ENCODE assay signal across 19 mouse cellular contexts in genomic region chr8:116429649-116430048, GRCm38 (mm10).
DNase-seq lines count a peak whose midpoint lies in the region; ATAC-seq lines count a peak whose summit lies in the region.
"Had no signal": no experiment of that assay in that cellular context is flagged by ENCODE, and none has a peak within 500 bp of the region (broad histone marks: within the 10 kb centered on the region; RNA-seq: fewer than 3 reads in every experiment).

No protein-coding gene starts in this region.

- DNase-seq in frontal cortex, postnatal 10 days (ENCODE audit: low spot score in 2 of 2): no peak
- DNase-seq in kidney, postnatal 25 days: no peak
- DNase-seq in urinary bladder, postnatal 14 days (ENCODE audit: low spot score): peak; percentile 5
- DNase-seq in urinary bladder, postnatal 4 days (ENCODE audit: low spot score in 2 of 2): no peak
- no peak for DNase-seq in cerebellum, postnatal 14 days
- DNase-seq: cerebellum, adult 18-20 months; cerebellum, postnatal 36 days; kidney, adult 18-20 months; right cerebral cortex, postnatal 25 days had no signal

- H3K36me3 ChIP-seq in kidney, embryonic 15.5 days: no peaks in the 10 kb centered on the region
- H3K36me3 ChIP-seq: forebrain, embryonic 12.5 days; G1E; heart, embryonic 12.5 days; limb, embryonic 13.5 days had no signal

- no peak overlapping the region for H3K27ac ChIP-seq in kidney, embryonic 15.5 days
- H3K27ac ChIP-seq: forebrain, embryonic 12.5 days; limb, embryonic 13.5 days; liver, embryonic 14.5 days had no signal

- peaks cover 2% of the 10 kb centered on the region; the same call in 1 of the 2 replicates for H3K27me3 ChIP-seq in kidney, embryonic 15.5 days
- H3K27me3 ChIP-seq: heart, embryonic 12.5 days had no signal

- 83% methylated on average over 6 of the region's 6 CpGs for WGBS in kidney, embryonic 15.5 days

- H3K9ac ChIP-seq in kidney, embryonic 15.5 days: no peak overlapping the region
- H3K9ac ChIP-seq: forebrain, embryonic 12.5 days; heart, embryonic 12.5 days; limb, embryonic 13.5 days; liver, embryonic 14.5 days had no signal

- no peak overlapping the region for H3K4me3 ChIP-seq in kidney, embryonic 15.5 days (replicated peaks)
- H3K4me3 ChIP-seq: forebrain, embryonic 12.5 days; heart, embryonic 12.5 days; limb, embryonic 13.5 days had no signal

- H3K4me1 ChIP-seq in kidney, embryonic 15.5 days: no peaks in the 10 kb centered on the region
- H3K4me1 ChIP-seq: forebrain, embryonic 12.5 days; heart, embryonic 12.5 days; limb, embryonic 13.5 days had no signal

- peak; percentile 81; the same call in 1 of the 2 replicates for ATAC-seq in frontal cortex, adult (ENCODE audit: low TSS enrichment)
- ATAC-seq in kidney, embryonic 15.5 days (replicated peaks; ENCODE audit: low FRiP score): 0 out of 2 replicates have a peak, but pooled peaks have one; percentile 36
- ATAC-seq: activated CD4-positive, CD25-positive, alpha-beta regulatory T cell, adult 4 months; hindbrain, embryonic 16.5 days; midbrain, embryonic 16.5 days had no signal

- H3K9me3 ChIP-seq in kidney, embryonic 15.5 days (replicated peaks): no peaks in the 10 kb centered on the region
- H3K9me3 ChIP-seq: forebrain, embryonic 12.5 days; heart, embryonic 12.5 days; limb, embryonic 13.5 days had no signal

- no peak overlapping the region for H3K4me2 ChIP-seq in kidney, embryonic 15.5 days
- H3K4me2 ChIP-seq: forebrain, embryonic 12.5 days; heart, embryonic 12.5 days; limb, embryonic 13.5 days had no signal
